Mouse (Mus musculus) retina, adult 2 months (tissue): ENCODE data around the gene Pla2g4f.

Experiments used
- DNase-seq: peaks from one replicate; pipeline ENCODE4 v3.0.0-alpha.2; 2012; ENCODE audit warnings: low read depth, low spot score

Pla2g4f gene

DNA sequence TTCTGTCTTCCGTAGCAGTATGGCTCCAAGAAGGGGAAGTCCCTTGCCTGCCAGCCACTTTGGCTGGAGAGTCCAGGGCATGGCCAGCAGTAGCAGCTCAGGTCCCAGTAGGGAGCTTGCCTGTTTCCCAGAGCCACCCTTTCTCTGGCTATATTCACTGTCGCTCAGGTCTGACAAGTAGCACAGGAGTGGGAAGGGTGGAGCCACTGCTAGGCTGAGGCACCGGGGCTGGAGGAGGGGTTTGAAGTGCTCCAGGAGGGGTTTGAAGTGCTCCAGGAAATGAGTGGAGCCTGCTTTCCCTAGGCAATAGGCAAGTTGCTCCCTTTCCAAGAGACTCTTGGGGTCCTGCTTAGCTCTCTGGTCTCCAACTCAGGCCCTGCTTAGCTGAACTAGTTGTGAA, at the start of gene Pla2g4f:
Gene Pla2g4f (minus strand): TSS at position 190 of the 400 bp plus-strand sequence.
- no peak for DNase-seq

DNA sequence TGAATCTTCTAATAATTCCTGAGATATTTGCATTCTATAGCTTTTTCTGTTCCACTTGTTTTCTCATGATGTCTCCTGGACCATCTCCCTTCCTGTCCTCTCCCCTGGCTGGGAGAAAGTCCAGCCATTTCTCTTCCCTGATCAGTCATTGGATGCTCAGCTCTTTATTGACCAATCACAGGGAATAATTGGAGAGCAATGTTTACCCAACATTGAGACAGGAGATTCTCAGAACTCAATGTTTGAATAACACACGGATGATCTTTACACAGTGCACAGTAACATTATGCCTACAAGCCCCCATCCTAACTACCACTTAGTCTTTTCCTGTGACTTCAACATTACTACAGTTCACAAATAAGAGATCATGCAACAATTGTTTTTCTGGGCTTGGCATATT, 46.5 kb upstream of the Pla2g4f start:
- DNase-seq: no peak

DNA sequence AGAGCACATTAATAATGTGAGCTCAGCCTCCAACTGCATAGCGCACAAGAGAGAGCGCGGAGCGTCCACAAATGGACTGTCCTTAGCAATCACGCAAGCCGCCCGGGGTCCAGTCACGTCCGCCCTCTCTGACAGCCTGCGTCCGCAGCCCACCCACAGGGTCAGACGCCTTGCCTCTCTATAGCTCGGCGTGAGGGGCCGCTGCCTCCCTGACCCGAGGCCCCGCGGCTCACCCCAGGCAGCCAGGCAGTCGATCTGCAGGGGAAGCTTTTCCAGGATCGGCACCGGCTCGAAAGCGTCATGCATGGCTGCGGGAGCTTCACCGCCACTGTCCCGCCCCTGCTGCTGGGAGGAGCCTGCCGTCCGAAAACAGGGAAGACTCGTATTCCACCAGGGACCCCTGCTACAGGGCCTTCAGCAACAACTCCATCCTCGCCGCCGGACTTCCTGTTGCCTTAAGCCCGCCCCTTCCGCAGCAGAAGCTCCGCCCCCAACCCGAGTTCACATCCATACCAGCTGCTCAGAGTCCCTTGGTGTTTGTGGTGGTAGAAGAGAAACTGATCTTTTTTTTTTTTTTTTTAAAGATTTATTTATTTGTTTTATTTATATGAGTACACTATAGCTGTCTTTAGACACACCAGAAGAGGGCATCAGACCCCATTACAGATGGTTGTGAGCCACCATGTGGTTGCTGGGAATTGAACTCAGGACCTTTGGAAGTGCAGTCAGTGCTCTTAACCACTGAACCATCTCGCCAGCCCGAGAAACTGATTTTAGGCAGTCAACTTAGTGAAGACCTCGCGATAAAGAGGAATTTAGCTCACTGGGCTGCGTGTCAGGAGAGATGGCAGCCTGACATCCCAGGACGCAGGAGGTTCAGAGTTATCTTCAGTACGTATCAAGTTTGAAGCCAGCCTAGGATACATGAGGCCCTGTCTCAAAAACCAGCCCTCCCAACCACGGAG, 39.0 kb upstream of the Pla2g4f start, which contains the start of gene Vps39:
Gene Vps39 (minus strand): TSS at position 456 of the 965 bp plus-strand sequence.
- DNase-seq: peak; percentile 56

DNA sequence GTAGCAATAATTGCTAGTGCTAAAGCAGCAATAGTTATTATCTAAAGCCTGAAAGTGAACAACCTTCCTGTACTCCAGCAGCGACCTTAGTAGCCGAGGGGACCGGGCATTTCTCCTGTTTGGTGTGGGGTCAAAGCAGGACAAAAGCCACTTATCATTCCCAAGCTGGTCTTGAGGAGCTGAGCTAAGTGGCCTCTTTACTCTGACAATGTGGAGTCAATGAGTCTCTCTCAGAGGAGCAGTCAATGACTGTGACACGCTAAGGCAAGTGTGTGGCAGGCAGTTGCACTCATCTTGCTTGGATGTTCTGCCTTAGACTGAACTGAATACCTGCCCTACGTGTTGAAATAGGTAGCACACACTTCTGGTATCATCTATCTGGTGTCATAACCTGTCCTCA, 37.4 kb upstream of the Pla2g4f start:
- DNase-seq: no peak

DNA sequence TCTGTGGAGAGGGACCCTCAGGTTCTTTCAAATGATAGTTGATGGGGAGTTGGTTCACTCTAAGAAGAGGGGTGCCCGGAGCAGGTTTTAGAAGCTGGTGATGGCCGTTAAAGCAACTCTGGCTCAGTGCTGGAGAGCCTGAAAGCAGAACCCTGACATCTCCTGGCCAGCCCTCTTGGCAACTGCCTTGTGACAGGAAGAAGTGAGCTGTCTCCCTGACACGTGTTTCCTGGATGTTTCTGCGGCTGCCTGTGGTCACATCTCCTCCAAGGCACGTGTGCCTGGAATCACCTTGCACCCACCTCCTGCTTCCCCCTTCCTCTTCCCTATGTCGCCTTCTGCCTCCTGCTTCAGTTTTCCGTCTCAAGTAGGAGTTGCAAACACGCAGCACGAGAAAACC, 34.2 kb upstream of the Pla2g4f start:
- DNase-seq: no peak

DNA sequence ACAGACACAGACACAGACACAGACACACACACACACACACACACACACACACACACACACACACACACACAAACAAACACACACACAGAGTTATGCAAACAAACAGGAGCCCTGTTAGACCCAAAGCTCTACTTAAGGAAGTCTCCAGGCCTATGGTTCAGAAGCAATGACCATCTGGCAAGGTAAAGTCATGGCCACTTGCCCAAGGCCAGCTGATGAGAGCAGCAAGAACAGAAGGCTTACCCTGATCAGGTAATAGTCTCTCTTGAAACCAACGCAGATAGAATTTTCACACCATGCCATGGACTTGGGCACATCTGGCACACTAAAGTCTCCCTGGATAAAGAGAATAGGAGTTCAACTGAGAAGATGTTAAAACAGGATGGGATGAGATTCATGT, 27.8 kb upstream of the Pla2g4f start:
- no peak for DNase-seq

DNA sequence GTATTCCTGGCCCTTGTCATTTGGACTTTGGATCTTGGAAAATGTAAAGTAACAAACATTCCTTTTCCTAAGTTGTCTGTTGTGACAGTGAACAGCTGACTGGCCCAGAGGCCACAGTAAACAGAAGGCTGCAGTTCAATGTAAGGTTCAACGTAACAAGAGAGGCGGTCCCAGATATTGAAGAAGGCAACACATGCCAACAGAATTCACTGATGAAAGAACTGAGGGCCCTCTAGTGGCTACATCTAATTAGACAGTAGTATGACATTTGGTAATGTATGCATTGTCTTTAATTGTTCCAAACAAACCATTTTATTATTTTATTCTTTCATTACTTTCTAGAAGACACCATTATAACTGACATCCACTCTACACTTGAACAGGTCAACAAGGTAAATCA, 23.9 kb upstream of the Pla2g4f start:
- DNase-seq: no peak

DNA sequence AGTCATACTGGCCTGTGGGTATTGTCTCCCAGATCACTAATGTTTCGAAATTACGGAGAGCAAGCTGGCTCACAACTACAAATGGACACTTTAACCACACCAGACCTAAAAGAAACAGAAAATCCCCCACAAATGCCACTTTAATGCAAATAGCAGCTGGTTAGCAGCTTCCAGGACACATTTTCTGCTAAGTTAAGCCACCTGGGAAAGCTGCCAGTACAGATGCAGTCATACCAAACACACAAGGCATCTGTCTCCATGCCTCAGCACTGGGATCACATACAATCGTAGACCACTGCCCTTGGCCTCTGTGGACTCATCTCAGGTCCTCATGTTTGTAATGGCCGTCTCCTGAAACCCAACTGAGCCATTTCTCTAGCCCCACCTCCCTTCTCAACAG, 17.6 kb upstream of the Pla2g4f start:
- no peak for DNase-seq

DNA sequence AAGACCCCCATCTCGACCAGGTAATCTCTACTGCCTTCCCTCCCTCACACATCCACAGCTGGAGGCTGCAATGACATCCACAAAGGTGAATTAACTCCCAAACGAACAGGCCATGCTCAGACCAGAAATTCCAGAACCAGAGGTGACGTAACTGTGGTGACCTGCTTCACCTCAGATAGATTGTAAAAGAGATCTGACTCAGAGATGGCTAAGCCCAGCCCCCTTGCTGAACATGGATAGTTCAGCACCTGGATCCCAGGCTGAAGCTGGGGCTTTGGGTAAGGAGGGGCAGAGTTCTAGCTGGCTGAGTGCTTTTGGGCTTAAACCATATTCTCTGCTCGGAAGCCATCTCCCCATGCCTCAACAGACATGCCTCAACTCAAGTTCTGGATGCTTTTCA, 1.1 kb upstream of the Pla2g4f start:
- DNase-seq: no peak

DNA sequence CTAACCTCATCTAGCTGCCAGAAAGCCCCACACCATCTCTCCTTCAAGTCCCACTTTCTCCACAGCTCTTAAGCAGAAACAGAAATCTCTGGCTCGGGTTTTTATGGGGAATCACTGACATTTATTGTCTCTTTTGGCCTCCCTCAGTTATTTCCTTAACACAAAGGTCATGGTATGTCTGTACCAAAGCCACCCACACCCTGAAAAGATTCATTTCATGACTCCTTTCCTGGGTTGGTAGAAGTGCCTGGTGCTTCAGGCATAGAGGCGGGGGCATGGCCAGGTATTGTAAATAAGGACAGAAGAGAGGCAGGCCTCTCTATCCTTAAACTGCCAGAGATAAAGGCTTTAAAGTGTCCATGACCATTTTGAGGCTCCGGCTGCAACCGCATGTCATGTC, 522 bp upstream of the Pla2g4f start:
- DNase-seq: no peak

DNA sequence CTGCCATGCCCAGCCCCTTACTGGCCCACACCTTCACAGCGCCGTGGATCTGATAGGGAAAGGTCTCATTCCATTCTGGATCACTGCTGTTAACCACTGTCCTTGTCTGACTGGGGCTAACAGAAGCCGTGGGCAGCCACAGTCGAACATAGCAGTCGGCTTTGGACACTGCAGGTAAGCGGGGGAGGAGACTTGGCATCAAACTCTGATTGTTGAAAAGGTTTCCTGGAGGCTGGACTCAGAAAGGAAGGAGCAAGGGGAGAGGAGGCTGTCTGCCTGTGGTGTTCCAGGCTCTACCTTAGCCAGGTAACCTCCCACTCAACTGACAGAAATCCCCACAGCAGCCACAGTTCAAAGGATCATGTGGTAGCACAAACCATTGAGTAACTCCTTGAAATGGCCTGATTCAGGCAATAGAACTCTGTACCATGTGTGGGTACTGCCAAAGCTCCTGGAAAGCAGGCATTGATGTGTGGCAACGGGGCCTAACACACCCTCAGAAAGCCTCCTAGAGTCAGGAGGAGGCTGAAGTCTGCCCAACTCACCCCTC, 1.6 kb downstream of the Pla2g4f start:
- DNase-seq: no peak

DNA sequence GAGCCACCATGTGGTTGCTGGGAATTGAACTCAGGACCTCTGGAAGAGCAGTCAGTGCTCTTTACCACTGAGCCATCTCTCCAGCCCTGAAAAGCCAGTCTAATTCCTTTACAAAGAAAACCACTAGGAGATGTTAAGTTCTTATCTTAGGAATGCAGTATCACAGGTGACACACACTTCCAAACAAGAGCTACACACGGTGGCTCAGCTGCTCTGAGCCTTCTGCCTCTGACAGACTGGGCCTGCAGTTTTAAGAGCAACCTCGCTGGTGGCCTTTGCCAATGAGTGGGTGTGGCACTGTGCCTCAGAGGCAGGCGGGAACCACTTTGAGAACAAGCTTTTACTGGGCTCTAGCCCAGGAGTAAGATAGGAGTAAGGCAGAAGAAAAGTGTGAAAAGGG, 9.9 kb downstream of the Pla2g4f start:
- no peak for DNase-seq

DNA sequence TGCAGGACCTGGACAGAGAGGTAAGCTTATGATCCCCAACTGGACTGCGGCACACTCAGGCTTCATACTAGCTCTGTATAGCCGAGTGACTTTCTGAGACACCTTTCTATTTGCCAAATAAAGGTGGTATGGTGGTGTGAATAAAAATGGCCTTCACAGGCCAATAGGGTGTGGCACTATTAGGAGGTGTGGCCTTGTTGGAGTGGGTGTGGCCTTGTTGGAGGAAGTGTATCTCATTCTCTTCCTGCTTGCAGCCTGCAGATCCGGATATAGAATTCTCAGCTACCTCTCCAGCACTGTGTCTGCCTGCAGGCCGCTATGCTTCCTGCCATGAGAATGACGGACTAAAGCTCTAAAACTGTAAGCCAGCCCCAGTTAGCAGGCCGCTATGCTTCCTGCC, 12.9 kb downstream of the Pla2g4f start:
- no peak for DNase-seq

DNA sequence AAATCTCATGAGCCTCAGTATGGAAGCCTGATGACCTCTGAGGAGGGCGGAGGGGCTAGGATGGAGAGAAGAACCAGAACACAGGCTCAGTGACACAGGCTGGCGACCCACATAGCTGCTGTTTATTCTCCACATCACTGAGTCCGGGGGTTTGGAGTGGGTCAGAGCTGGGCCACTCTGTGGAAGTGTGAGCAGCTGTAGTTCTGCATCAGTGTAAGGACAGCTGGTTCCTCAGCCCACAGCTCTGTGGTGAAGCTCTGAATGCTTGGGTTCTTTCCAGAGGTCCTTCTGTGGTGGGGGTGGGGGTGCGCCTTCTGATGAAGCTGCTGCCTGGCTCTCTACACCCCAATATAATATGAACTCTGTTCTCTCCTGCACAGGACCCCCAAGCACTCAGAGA, 14.1 kb downstream of the Pla2g4f start:
- no peak for DNase-seq

DNA sequence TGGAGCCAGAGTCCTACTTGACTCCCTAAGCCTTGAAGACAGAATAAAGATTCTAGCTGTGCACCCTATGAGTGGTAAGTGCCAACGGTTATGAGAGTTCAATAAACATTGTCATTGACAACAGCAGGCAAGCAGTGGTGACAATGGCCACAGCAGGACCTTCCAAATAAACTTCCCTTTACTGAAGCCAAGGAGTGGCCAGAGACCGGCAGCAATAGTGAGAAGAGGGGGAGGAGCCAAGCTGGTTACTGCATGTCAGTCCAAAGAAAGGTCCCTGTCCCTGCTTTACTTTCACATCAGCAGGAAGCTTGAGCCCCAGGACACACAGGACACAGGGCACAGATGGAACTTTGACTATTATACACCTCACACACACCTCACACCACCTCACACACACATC, 17.8 kb downstream of the Pla2g4f start:
- DNase-seq: no peak

DNA sequence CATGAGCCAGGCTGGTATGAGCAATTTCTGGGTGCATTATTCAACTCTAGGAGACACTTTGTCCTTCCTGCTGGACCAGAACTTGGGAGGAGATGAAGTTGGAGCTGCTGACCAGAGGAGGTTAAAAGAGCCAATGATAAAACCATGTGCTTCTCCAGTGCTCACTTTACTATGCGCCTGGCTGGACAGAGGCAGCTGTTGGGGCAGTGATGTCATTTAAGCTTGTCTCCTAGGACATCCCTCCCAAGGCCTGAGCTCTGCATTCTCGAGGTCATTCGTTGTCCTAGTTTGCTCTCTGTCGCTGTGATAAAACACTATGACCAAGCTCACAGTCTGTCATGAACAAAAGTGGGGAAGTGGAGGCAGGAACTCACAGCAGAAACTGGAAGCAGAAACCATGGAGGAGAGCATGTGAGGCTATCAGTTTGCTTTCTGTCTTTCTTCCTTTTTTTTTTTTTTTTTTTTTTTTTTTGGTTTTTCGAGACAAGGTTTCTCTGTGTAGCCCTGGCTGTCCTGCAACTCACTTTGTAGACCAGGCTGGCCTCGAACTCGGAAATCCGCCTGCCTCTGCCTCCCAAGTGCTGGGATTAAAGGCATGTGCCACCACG, 22.4 kb downstream of the Pla2g4f start:
- no peak for DNase-seq

DNA sequence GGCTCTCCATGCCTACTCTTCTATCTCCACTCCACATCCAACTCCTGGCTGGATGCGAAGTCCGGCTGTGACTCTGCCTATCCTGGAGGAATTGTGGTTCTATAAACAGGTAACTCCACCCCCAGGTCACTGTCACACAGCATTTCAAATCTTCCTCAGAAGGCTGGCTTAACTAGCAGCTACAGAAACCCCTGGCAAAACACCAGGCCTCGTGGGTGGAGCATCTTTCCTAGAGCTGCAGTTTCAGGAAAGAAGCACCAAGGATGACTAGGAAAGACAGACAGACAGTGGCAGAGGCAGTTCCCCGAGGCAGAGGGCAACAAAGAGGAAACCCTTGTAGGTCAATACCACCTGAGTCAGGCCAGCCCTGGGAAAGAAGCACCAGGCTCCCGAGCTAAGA, 25.0 kb downstream of the Pla2g4f start, which contains the start of gene Pla2g4d:
Gene Pla2g4d (minus strand): TSS at position 203 of the 400 bp plus-strand sequence.
- DNase-seq: no peak

DNA sequence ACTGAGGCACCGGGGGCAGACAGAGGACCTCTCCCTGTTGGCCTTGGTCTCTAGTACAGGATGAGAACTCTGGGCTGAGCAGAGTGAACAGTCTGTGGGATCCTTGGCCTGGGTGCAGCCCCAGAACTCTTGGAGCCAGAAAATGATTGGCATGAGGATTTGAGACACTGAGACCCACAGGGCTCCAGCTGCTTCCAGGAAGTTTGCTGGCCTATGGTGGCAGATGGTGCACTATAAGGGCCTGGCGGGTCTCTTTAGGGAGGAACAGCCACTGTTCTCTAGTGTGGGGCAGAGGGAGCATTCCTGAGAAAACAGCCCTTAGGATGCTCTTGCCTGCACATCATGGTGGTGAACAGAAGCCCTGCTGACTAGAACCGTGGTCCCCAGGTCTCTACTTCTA, 25.6 kb downstream of the Pla2g4f start:
- DNase-seq: no peak

DNA sequence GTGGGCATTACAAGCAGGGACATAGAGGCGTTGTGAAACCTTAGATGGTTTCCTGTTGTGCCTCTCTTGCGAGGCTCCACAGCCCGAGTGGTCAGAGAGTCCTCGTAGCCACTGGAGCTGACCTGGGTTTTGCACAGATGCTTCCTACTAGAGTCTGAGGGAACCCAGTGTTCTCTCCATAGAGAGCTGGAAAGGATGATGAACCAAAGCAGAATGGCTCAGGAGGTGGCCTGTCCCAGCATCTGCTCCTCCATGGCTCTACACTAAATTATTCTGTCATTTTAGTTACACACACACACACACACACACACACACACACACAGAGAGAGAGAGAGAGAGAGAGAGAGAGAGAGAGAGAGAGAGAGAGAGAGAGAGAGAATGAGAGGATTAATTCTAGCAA, 28.3 kb downstream of the Pla2g4f start:
- no peak for DNase-seq

DNA sequence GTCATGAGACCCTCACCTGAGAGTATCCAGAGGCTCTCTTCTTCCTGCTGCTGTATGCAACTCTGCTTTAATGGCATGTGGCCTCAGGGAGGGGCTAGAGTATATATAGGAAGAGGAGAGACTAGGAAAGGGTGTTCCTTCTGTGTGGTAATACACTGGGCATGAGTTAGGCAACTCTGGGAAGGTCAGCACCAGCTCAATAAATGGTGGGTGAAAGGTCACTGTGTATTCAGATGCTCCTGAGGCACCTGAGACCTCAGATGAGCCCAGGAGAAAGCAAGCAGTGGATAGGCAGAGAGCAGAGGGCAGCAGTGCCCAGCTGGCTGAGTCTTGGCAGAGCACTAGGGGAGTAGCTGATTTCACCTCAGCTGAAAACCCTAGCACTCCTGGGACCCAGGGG, 29.3 kb downstream of the Pla2g4f start:
- DNase-seq: no peak

DNA sequence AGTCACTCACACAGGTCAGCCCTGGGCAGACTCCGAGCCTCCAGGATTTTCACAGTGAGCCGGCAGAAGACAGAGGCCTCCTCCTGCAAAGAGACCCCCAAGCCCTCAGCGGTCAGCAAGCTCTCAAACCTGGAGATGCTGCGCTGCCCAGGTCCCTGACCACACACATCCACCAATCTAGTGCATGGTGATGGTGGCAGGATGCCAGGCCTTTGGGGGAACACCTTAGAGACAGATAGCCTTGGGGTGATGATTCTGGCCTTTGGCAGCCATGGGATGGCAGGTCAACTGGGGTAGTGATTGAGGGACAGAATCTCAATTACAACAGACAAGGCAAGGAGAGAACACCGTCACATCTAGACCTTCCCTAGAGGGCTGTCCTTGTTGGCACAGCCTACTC, 29.9 kb downstream of the Pla2g4f start:
- DNase-seq: no peak

DNA sequence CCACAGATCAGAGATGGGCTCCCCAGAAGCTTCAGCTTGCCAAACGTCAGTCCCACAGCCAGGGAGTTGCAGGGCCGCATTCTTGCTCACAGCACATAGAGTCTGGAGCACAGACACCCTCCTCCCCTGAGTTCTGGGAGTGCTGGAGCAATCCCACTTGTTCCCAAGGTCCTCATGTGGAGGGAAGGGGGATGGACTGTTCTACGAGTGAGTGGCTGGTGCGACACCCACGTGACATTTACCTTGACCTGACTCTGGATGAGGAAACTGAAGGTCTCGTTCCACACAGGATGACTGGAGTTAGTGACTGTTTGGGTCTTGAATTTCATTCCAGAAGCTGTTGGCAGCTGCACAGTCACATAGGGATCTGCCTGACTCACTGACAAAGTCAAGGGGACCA, 30.4 kb downstream of the Pla2g4f start:
- DNase-seq: no peak

DNA sequence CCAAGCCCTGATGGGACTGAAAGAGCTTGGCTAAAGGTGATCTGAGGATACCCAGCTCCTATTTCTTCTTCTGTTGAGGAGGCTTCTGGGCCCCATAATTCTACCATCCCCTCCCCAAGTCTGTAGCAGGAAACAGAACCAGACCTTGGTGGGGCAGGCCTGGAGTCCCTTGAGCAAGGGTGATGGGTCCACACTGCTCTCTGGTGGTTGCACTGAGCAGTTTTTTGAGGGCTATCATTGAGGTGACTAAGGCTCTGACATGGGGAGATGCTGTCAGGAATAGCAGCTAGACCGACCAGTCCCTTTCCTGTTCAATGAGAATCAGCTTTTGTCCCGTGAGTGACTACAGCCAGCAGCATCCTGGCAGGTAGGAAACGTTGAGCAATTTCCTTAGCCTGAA, 32.7 kb downstream of the Pla2g4f start:
- no peak for DNase-seq
